Mouse (Mus musculus) kidney, adult 2 months (tissue): Measurements from ENCODE around the gene Gnb5. TPM values are rescaled to one million over a fixed set of nuclear protein-coding genes. Genes with fewer than 3 reads are reported as not detected.

Experiments used
- DNase-seq: peaks from one replicate; pipeline ENCODE4 v3.0.0; 2021
- H3K27ac ChIP-seq: fragments of 200-500 bp; 2 replicates; pipeline ENCODE4 v1.5.1; 2012; ENCODE audit warnings: low read depth, low read length, control low read depth, inconsistent platforms; ENCODE audit not compliant: insufficient read depth
- H3K27me3 ChIP-seq: fragments of 200-500 bp; replicated peaks from 2 replicates; pipeline ENCODE4 v1.6.1; 2012; ENCODE audit warnings: mild to moderate bottlenecking, moderate library complexity, low read length, inconsistent platforms; ENCODE audit not compliant: control insufficient read depth, insufficient read depth
- H3K36me3 ChIP-seq: fragments of 200-500 bp; 2 replicates; pipeline ENCODE4 v1.6.1; 2012; ENCODE audit warnings: mild to moderate bottlenecking, moderate library complexity, low read length, inconsistent platforms; ENCODE audit not compliant: control insufficient read depth, insufficient read depth
- H3K4me1 ChIP-seq: fragments of 200-500 bp; 2 replicates; pipeline ENCODE4 v1.6.1; 2011; ENCODE audit warnings: low read length; ENCODE audit not compliant: control insufficient read depth, insufficient read depth
- H3K4me3 ChIP-seq: fragments of 200-500 bp; 2 replicates; pipeline ENCODE4 v1.5.1; 2011; ENCODE audit warnings: mild to moderate bottlenecking, low read depth, low read length, control low read depth; ENCODE audit not compliant: insufficient read depth
- CTCF ChIP-seq: fragments of 200-500 bp; conservative IDR thresholded peaks from 2 replicates; pipeline ENCODE4 v1.5.1; 2011; ENCODE audit warnings: low read depth, mild to moderate bottlenecking, control low read depth, low read length, moderate library complexity, mixed read lengths; ENCODE audit not compliant: insufficient read depth, insufficient read length
- POLR2A ChIP-seq: fragments of 200-500 bp; IDR thresholded peaks from one replicate; pipeline ENCODE4 v1.6.1; 2011; ENCODE audit warnings: low read depth, low read length, control low read depth
- WGBS: fragments of 180-500 bp; shearing (Covaris S2); methylation state at CpG from one replicate; pipeline ENCODE4 v1.1.7; 2018; 5-methylcytosine and 5-hydroxymethylcytosine counted together
- polyA plus RNA-seq: library from polyadenylated mRNA; depleted of rRNA; stranded (reverse); fragments of >200 nt; gene quantifications from 2 replicates; pipeline ENCODE4 v1.2.3, GENCODE M21; 2012; rRNA removed

Gnb5 gene
- polyA plus RNA-seq, 1 experiment, result 18.0 TPM

GRCm38 (mm10) chr9:75393251-75393650 lies 87.2 kb downstream of the Gnb5 start:
- 85% methylated on average over 12 of the region's 12 CpGs for WGBS
- Histone ChIP-seq H3K27me3 (no peaks in the 10 kb centered on the region), H3K36me3 (peaks cover 6% of the 10 kb centered on the region; the same call in 1 of the 2 replicates), H3K27ac (no peak overlapping the region), H3K4me3 (no peak overlapping the region), H3K4me1 (no peaks in the 10 kb centered on the region)
- DNase-seq, result no peak
- no peak for TF ChIP-seq POLR2A
- no peak for TF ChIP-seq CTCF

Other genes with a start within 250 kb of the Gnb5 start
- gene Myo5a, start 235.3 kb upstream of the Gnb5 start, polyA plus RNA-seq, result 14.0 and 19.8 TPM in 2 replicates
- 7.1 and 7.5 TPM in 2 replicates for gene Myo5c, start 74.3 kb upstream of the Gnb5 start, polyA plus RNA-seq
- 0.06 TPM in 1 of 2 replicates, not detected in the other for gene Bcl2l10, start 41.5 kb downstream of the Gnb5 start, polyA plus RNA-seq
- gene Mapk6, start 103.7 kb downstream of the Gnb5 start, polyA plus RNA-seq, result 11.5 and 12.7 TPM in 2 replicates
- gene Leo1, start 135.2 kb downstream of the Gnb5 start, polyA plus RNA-seq, result 2.5 and 3.3 TPM in 2 replicates